24 mouse cellular contexts compared by ENCODE assay signal in genomic region chr8:17621109-17621508, GRCm38 (mm10).
"Had no signal": no experiment of that assay in that cellular context is flagged by ENCODE, and none has a peak within 500 bp of the region (broad histone marks: within the 10 kb centered on the region; RNA-seq: fewer than 3 reads in every experiment).

No protein-coding gene starts in this region.

- H3K9ac ChIP-seq: limb, embryonic 12.5 days; limb, embryonic 15.5 days; liver, embryonic 14.5 days; liver, postnatal 0 days; lung, embryonic 14.5 days; midbrain, embryonic 12.5 days; midbrain, embryonic 15.5 days; neural tube, embryonic 12.5 days; neural tube, embryonic 15.5 days had no signal

- DNase-seq: kidney, adult 18-20 months; kidney, adult 9 months; kidney, postnatal 14 days; kidney, postnatal 4 days; left cerebral cortex, postnatal 4 days; liver, postnatal 0 days; lung, embryonic 14.5 days; right cerebral cortex, adult 18-20 months; right cerebral cortex, postnatal 14 days; right cerebral cortex, postnatal 4 days; thymus, adult 2 months; thymus, postnatal 25 days had no signal

- H3K27me3 ChIP-seq: limb, embryonic 12.5 days; limb, embryonic 15.5 days; midbrain, embryonic 12.5 days; midbrain, embryonic 15.5 days; neural tube, embryonic 12.5 days; neural tube, embryonic 15.5 days had no signal

- H3K4me3 ChIP-seq: left cerebral cortex, adult 2 months; limb, embryonic 12.5 days; limb, embryonic 15.5 days; midbrain, embryonic 12.5 days; midbrain, embryonic 15.5 days; neural tube, embryonic 12.5 days; neural tube, embryonic 15.5 days had no signal

- H3K9me3 ChIP-seq: limb, embryonic 12.5 days; limb, embryonic 15.5 days; midbrain, embryonic 12.5 days; midbrain, embryonic 15.5 days; neural tube, embryonic 12.5 days; neural tube, embryonic 15.5 days had no signal

- H3K36me3 ChIP-seq: limb, embryonic 12.5 days; limb, embryonic 15.5 days; midbrain, embryonic 12.5 days; midbrain, embryonic 15.5 days; neural tube, embryonic 12.5 days; neural tube, embryonic 15.5 days had no signal

- H3K27ac ChIP-seq: left cerebral cortex, adult 2 months; limb, embryonic 12.5 days; limb, embryonic 15.5 days; liver, embryonic 14.5 days; macrophage; midbrain, embryonic 12.5 days; midbrain, embryonic 15.5 days; neural tube, embryonic 12.5 days; neural tube, embryonic 15.5 days; stomach, postnatal 0 days had no signal

- H3K4me1 ChIP-seq: limb, embryonic 12.5 days; limb, embryonic 15.5 days; midbrain, embryonic 12.5 days; midbrain, embryonic 15.5 days; neural tube, embryonic 12.5 days; neural tube, embryonic 15.5 days had no signal

- ATAC-seq: liver, postnatal 0 days; lung, postnatal 0 days; midbrain, embryonic 15.5 days had no signal

- H3K4me2 ChIP-seq: limb, embryonic 12.5 days; limb, embryonic 15.5 days; liver, embryonic 11.5 days; lung, embryonic 14.5 days; midbrain, embryonic 12.5 days; midbrain, embryonic 15.5 days; neural tube, embryonic 12.5 days; neural tube, embryonic 15.5 days had no signal
